Mouse (Mus musculus) intestine, embryonic 16.5 days (tissue): ENCODE data around the gene Srrm2. TPM values are rescaled to one million over a fixed set of nuclear protein-coding genes. Genes with fewer than 3 reads are reported as not detected.

Experiments used
- ATAC-seq: fragments of 200-750 bp; cut with Nextera tagmentation; 2 replicates; pipeline ENCODE4 v1.8.0; 2017; ENCODE audit warnings: moderate TSS enrichment, moderate library complexity
- H3K27ac ChIP-seq: fragments of 300-500 bp; sonication (generic); 2 replicates; pipeline ENCODE4 v1.5.1; 2014; ENCODE audit warnings: mild to moderate bottlenecking, low read length
- H3K27me3 ChIP-seq: fragments of 300-500 bp; sonication (generic); replicated peaks from 2 replicates; pipeline ENCODE4 v1.6.1; 2014; ENCODE audit warnings: low read length, control low read depth, mixed read lengths; ENCODE audit not compliant: control insufficient read depth, insufficient read depth
- H3K36me3 ChIP-seq: fragments of 300-500 bp; sonication (generic); 2 replicates; pipeline ENCODE4 v1.6.1; 2014; ENCODE audit warnings: low read length, control low read depth; ENCODE audit not compliant: control insufficient read depth, insufficient read depth
- H3K4me1 ChIP-seq: fragments of 300-500 bp; sonication (generic); 2 replicates; pipeline ENCODE4 v1.6.1; 2014; ENCODE audit warnings: low read length, control low read depth, mixed read lengths; ENCODE audit not compliant: control insufficient read depth, insufficient read depth
- H3K4me2 ChIP-seq: fragments of 300-500 bp; sonication (generic); 2 replicates; pipeline ENCODE4 v1.6.1; 2014; ENCODE audit warnings: low read depth, low read length, control low read depth
- H3K4me3 ChIP-seq: fragments of 300-500 bp; sonication (generic); 2 replicates; pipeline ENCODE4 v1.5.1; 2014; ENCODE audit warnings: mild to moderate bottlenecking, low read length
- H3K9ac ChIP-seq: fragments of 300-500 bp; sonication (generic); 2 replicates; pipeline ENCODE4 v1.6.1; 2014; ENCODE audit warnings: low read depth, low read length
- H3K9me3 ChIP-seq: fragments of 300-500 bp; sonication (generic); 2 replicates; pipeline ENCODE4 v1.6.1; 2016; ENCODE audit warnings: low read length, control low read depth; ENCODE audit not compliant: control insufficient read depth
- WGBS: fragments of 180-500 bp; shearing (Covaris S2); extraction: QIAGEN DNeasy Blood & Tissue Kit; methylation state at CpG from one replicate; pipeline ENCODE4 v1.1.7; 2014; 5-methylcytosine and 5-hydroxymethylcytosine counted together
- microRNA-seq: library from miRNA; unstranded; fragments of <30 nt; microRNA quantifications from one replicate; pipeline ENCODE4, GENCODE M21; 2016
- polyA plus RNA-seq: library from polyadenylated mRNA; unstranded; fragments of >200 nt; fragmentation: Nextera tagmentation; extraction: Ambion mirVana; gene quantifications from 2 replicates; pipeline ENCODE4 v1.2.1, GENCODE M21; 2015

Gene Srrm2
- polyA plus RNA-seq, 1 experiment from 2014 or later: 373 TPM

DNA sequence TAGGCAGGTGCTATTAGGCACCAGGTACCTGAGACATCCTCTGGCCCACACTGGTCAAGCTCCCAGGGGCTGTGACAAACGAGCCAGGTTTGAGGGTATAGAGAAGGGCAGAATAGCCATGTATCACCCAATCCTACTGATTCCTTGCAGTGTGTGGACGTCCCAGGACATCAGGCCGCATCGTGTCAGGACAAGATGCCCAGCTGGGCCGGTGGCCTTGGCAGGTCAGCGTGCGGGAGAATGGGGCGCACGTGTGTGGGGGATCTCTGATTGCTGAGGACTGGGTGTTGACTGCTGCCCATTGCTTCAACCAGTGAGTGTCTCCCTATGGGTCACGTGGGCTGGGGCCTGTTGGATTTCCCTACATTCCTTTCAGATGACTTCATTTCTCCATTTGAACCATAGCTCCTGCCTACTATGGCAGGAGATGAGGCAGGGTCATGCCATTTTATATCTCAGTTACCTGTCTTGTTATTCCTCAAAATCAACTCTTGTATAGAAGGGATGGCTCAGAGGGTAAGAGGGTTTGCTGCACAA, 64.0 kb downstream of the Srrm2 start:
- Histone ChIP-seq H3K9ac (no peak overlapping the region), H3K27me3 (no peaks in the 10 kb centered on the region), H3K4me1 (0 out of 2 replicates have a peak, but pooled peaks cover 2% of the 10 kb centered on the region), H3K9me3 (no peaks in the 10 kb centered on the region), H3K27ac (no peak overlapping the region), H3K36me3 (no peaks in the 10 kb centered on the region), H3K4me3 (no peak overlapping the region), H3K4me2 (no peak overlapping the region)
- no peak for ATAC-seq
- WGBS: 85% methylated on average over 10 of the region's 10 CpGs

- H3K9me3 ChIP-seq: no peaks in the 10 kb centered on the region
- no peaks in the 10 kb centered on the region for H3K36me3 ChIP-seq
- H3K27ac ChIP-seq: no peak overlapping the region
- WGBS: 88% methylated on average over 6 of the region's 6 CpGs
- H3K9ac ChIP-seq: no peak overlapping the region
- H3K27me3 ChIP-seq: no peaks in the 10 kb centered on the region
- H3K4me2 ChIP-seq: no peak overlapping the region
- no peak for ATAC-seq
- 0 out of 2 replicates have a peak, but pooled peaks cover 2% of the 10 kb centered on the region for H3K4me1 ChIP-seq
- H3K4me3 ChIP-seq: no peak overlapping the region
Observed at GRCm38 (mm10) chr17:23857193-23857592, 66.9 kb downstream of the Srrm2 start.

GRCm38 (mm10) chr17:23857913-23858312, 67.6 kb downstream of the Srrm2 start:
- Histone ChIP-seq H3K9me3 (no peaks in the 10 kb centered on the region), H3K4me1 (0 out of 2 replicates have a peak, but pooled peaks cover 2% of the 10 kb centered on the region), H3K27ac (no peak overlapping the region), H3K36me3 (no peaks in the 10 kb centered on the region), H3K27me3 (no peaks in the 10 kb centered on the region), H3K4me3 (no peak overlapping the region), H3K4me2 (no peak overlapping the region), H3K9ac (no peak overlapping the region)
- ATAC-seq: peak; percentile 63; the same call in 1 of the 2 replicates
- WGBS: 49% methylated on average over 2 of the region's 2 CpGs

- H3K27ac ChIP-seq: no peak overlapping the region
- 89% methylated on average over 4 of the region's 4 CpGs for WGBS
- no peak for ATAC-seq
- no peaks in the 10 kb centered on the region; the same call in 1 of the 2 replicates for H3K9me3 ChIP-seq
- H3K9ac ChIP-seq: no peak overlapping the region
- no peak overlapping the region for H3K4me2 ChIP-seq
- H3K4me3 ChIP-seq: no peak overlapping the region
- H3K36me3 ChIP-seq: no peaks in the 10 kb centered on the region
- H3K27me3 ChIP-seq: no peaks in the 10 kb centered on the region
- no peaks in the 10 kb centered on the region for H3K4me1 ChIP-seq
Observed at GRCm38 (mm10) chr17:23862926-23863325, 72.6 kb downstream of the Srrm2 start.

DNA sequence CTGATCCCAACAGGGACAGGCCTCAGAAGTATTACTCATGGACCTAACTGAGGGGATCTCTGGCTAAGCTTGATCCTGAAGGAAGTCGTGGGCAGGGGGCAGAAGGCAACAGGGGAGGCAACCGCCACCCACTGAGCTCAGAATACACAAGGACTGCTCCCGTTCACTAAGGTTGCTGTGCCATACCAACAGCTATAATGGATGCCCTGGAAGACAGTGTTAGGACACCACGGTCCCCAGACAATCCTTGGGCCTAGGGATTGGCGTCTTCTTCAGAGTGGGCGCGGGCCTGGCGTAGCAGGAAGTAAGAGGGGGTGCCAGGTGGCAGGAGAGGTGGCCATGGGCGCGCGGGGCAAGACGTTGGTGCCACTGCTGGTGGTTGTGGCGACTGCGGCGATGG, 77.4 kb downstream of the Srrm2 start, which contains the start of gene Prss21:
Prss21 (plus strand) TSS at position 301 of the 400 bp plus-strand sequence.
- H3K9ac ChIP-seq: no peak within 1 kb of the TSS
- H3K4me1 ChIP-seq: no peaks in the 10 kb centered on the region
- WGBS: 89% methylated on average over 15 of the region's 15 CpGs
- H3K27ac ChIP-seq: no peak within 1 kb of the TSS
- no peak within 1 kb of the TSS for H3K4me2 ChIP-seq
- H3K36me3 ChIP-seq: no peaks in the 10 kb centered on the region
- H3K27me3 ChIP-seq: no peaks in the 10 kb centered on the region
- no peak within 1 kb of the TSS for H3K4me3 ChIP-seq
- no peak for ATAC-seq
- no peaks in the 10 kb centered on the region; the same call in 1 of the 2 replicates for H3K9me3 ChIP-seq

DNA sequence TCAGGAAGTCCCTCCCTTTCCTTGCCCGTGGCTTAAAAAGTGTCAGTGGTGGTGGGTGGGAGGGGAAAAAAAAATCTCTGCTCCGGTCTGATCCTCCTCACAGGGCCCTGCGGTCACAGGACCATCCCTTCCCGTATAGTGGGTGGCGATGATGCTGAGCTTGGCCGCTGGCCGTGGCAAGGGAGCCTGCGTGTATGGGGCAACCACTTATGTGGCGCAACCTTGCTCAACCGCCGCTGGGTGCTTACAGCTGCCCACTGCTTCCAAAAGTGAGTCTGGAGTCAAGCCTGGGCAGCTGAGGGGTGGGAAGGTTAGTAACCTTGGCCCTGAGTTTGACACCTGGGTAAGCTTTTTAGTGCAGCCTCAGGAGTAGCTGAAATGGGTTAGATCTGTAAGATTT, 78.2 kb downstream of the Srrm2 start:
- no peak overlapping the region for H3K4me3 ChIP-seq
- no peak overlapping the region for H3K4me2 ChIP-seq
- no peak overlapping the region for H3K27ac ChIP-seq
- H3K9me3 ChIP-seq: no peaks in the 10 kb centered on the region; the same call in 1 of the 2 replicates
- no peaks in the 10 kb centered on the region for H3K36me3 ChIP-seq
- ATAC-seq: no peak
- 92% methylated on average over 11 of the region's 11 CpGs for WGBS
- H3K4me1 ChIP-seq: no peaks in the 10 kb centered on the region
- no peak overlapping the region for H3K9ac ChIP-seq
- no peaks in the 10 kb centered on the region for H3K27me3 ChIP-seq

Small RNAs within 50 kb of the gene (microRNA-seq; reads per million reads assigned to microRNA genes)
- gene Mir5125: 1.1 reads per million

Other genes starting within 250 kb of the Srrm2 start
- gene Zfp213, start 226.3 kb upstream of the Srrm2 start, polyA plus RNA-seq: 16.0 and 16.8 TPM in 2 replicates
- 8.6 and 8.8 TPM in 2 replicates for gene Zfp13, start 191.0 kb upstream of the Srrm2 start, polyA plus RNA-seq
- gene Zscan10, start 189.7 kb upstream of the Srrm2 start, polyA plus RNA-seq: 0.09 TPM in 1 of 2 replicates, not detected in the other
- 0.64 and 0.70 TPM in 2 replicates for gene Mmp25, start 145.3 kb upstream of the Srrm2 start, polyA plus RNA-seq
- 5.8 and 6.5 TPM in 2 replicates for gene Bicdl2, start 130.0 kb upstream of the Srrm2 start, polyA plus RNA-seq
- gene Hcfc1r1, start 116.9 kb upstream of the Srrm2 start, polyA plus RNA-seq: 81.0 and 87.3 TPM in 2 replicates
- gene Thoc6, start 116.7 kb upstream of the Srrm2 start, polyA plus RNA-seq: 42.4 and 46.1 TPM in 2 replicates
- 19.3 and 22.8 TPM in 2 replicates for gene Tnfrsf12a, start 113.1 kb upstream of the Srrm2 start, polyA plus RNA-seq
- 18.9 and 23.3 TPM in 2 replicates for gene Cldn6, start 111.3 kb upstream of the Srrm2 start, polyA plus RNA-seq
- 1.8 and 1.9 TPM in 2 replicates for gene Cldn9, start 106.5 kb upstream of the Srrm2 start, polyA plus RNA-seq
- gene 1520401A03Rik, start 67.7 kb upstream of the Srrm2 start, polyA plus RNA-seq: not detected in 2 replicates
- gene Pkmyt1, start 64.2 kb upstream of the Srrm2 start, polyA plus RNA-seq: 36.9 and 44.6 TPM in 2 replicates
- 23.5 and 25.3 TPM in 2 replicates for gene Paqr4, start 49.7 kb upstream of the Srrm2 start, polyA plus RNA-seq
- 0.44 and 0.51 TPM in 2 replicates for gene Kremen2, start 44.7 kb upstream of the Srrm2 start, polyA plus RNA-seq
- 44.5 and 44.9 TPM in 2 replicates for gene Flywch1, start 18.9 kb upstream of the Srrm2 start, polyA plus RNA-seq
- gene Flywch2, start 4.5 kb upstream of the Srrm2 start, polyA plus RNA-seq: 9.8 and 14.9 TPM in 2 replicates
- gene Elob, start 38.6 kb downstream of the Srrm2 start, polyA plus RNA-seq: 836 and 930 TPM in 2 replicates
- gene Prss33, start 45.5 kb downstream of the Srrm2 start, polyA plus RNA-seq: 0.17 TPM in 1 of 2 replicates, not detected in the other
- 11.8 and 14.5 TPM in 2 replicates for gene Prss32, start 53.3 kb downstream of the Srrm2 start, polyA plus RNA-seq
- gene Prss41, start 53.6 kb downstream of the Srrm2 start, polyA plus RNA-seq: 2.7 and 3.4 TPM in 2 replicates
- not detected in 2 replicates for gene Prss21, start 77.5 kb downstream of the Srrm2 start, polyA plus RNA-seq
- gene Dcpp1, start 90.3 kb downstream of the Srrm2 start, polyA plus RNA-seq: not detected in 2 replicates
- gene Dcpp2, start 90.3 kb downstream of the Srrm2 start, polyA plus RNA-seq: not detected in 2 replicates
- not detected in 2 replicates for gene Dcpp3, start 126.9 kb downstream of the Srrm2 start, polyA plus RNA-seq
- not detected in 2 replicates for gene Sbp, start 151.1 kb downstream of the Srrm2 start, polyA plus RNA-seq
- gene Sbpl, start 164.7 kb downstream of the Srrm2 start, polyA plus RNA-seq: not detected in 2 replicates
- gene Prss30, start 190.0 kb downstream of the Srrm2 start, polyA plus RNA-seq: 3.2 and 4.3 TPM in 2 replicates
- gene Prss22, start 207.6 kb downstream of the Srrm2 start, polyA plus RNA-seq: 0.13 and 0.26 TPM in 2 replicates
- gene Prss27, start 247.6 kb downstream of the Srrm2 start, polyA plus RNA-seq: 0.11 and 0.17 TPM in 2 replicates